Mouse (Mus musculus) B cell, adult 62 days (primary cell): ENCODE results near the gene Ghr. TPM values are rescaled to one million over a fixed set of nuclear protein-coding genes. Genes with fewer than 3 reads are reported as not detected.

Experiments
- total RNA-seq: library from RNA; stranded (reverse); gene quantifications from 4 replicates; pipeline ENCODE4 v1.2.4, GENCODE M21; 2023

The Ghr gene
- not detected in 4 replicates for total RNA-seq

GRCm38 (mm10) chr15:3582807-3583636, at the start of gene Ghr:
Gene Ghr (minus strand): TSS chr15:3583492.

GRCm38 (mm10) chr15:3303426-3303825, 279.9 kb downstream of the Ghr start, which contains the start of gene Ccdc152:
Gene Ccdc152 (minus strand): TSS chr15:3303526.

GRCm38 (mm10) chr15:3268247-3268646, 315.0 kb downstream of the Ghr start, which contains the start of gene Selenop:
Gene Selenop (plus strand): TSS chr15:3268547.

